Mouse (Mus musculus): ENCODE data around the gene Actl6a. TPM values are rescaled to one million over a fixed set of nuclear protein-coding genes. Genes with fewer than 3 reads are reported as not detected.
"Not testable (repeated sequence)": the region's sequence is repeated elsewhere in the genome, so short reads cannot be mapped to it uniquely, and the experiment has no call there.

Actl6a gene
- total RNA-seq, 2 experiments from 2014 or later = 19.2 to 20.4 TPM

- DNase-seq (ENCODE audit: low spot score in 2 of 2) = no peak
- H3K4me3 ChIP-seq = no peak overlapping the region
- no peak overlapping the region for H3K27ac ChIP-seq
- TF ChIP-seq CTCF (conservative IDR thresholded peaks at IDR 0.05) = no peak
Observed at GRCm38 (mm10) chr3:32738549-32738948, 32.5 kb downstream of the Actl6a start.

- TF ChIP-seq CTCF (conservative IDR thresholded peaks at IDR 0.05) = no peak
- DNase-seq (ENCODE audit: low spot score in 2 of 2) = no peak
Observed at GRCm38 (mm10) chr3:32742276-32742780, 36.2 kb downstream of the Actl6a start.

GRCm38 (mm10) chr3:32745001-32745400, 38.9 kb downstream of the Actl6a start:
- no peak overlapping the region for H3K27ac ChIP-seq
- TF ChIP-seq CTCF (conservative IDR thresholded peaks at IDR 0.05) = no peak

More at GRCm38 (mm10) chr3:32742276-32742780, 36.2 kb downstream of the Actl6a start:
- Histone ChIP-seq H3K27ac (no peak overlapping the region), H3K4me3 (no peak overlapping the region)

GRCm38 (mm10) chr3:32745426-32745825, 39.3 kb downstream of the Actl6a start:
- not testable (repeated sequence) for H3K4me3 ChIP-seq; H3K27ac ChIP-seq; DNase-seq (ENCODE audit: low spot score in 2 of 2)

More at GRCm38 (mm10) chr3:32745001-32745400, 38.9 kb downstream of the Actl6a start:
- DNase-seq (ENCODE audit: low spot score in 2 of 2) = no peak
- no peak overlapping the region for H3K4me3 ChIP-seq

GRCm38 (mm10) chr3:32748384-32748783, 42.3 kb downstream of the Actl6a start:
- DNase-seq (ENCODE audit: low spot score in 2 of 2) = no peak
- no peak overlapping the region for H3K4me3 ChIP-seq
- TF ChIP-seq CTCF (conservative IDR thresholded peaks at IDR 0.05) = no peak
- H3K27ac ChIP-seq = no peak overlapping the region

GRCm38 (mm10) chr3:32749820-32750579, 43.9 kb downstream of the Actl6a start:
- TF ChIP-seq CTCF (conservative IDR thresholded peaks at IDR 0.05) = no peak
- H3K27ac ChIP-seq = no peak overlapping the region

GRCm38 (mm10) chr3:32754384-32754915, 48.4 kb downstream of the Actl6a start:
- no peak for DNase-seq (ENCODE audit: low spot score in 2 of 2)
- Histone ChIP-seq H3K27ac (no peak overlapping the region), H3K4me3 (no peak overlapping the region)
- no peak for TF ChIP-seq CTCF (conservative IDR thresholded peaks at IDR 0.05)

More at GRCm38 (mm10) chr3:32749820-32750579, 43.9 kb downstream of the Actl6a start:
- no peak for DNase-seq (ENCODE audit: low spot score in 2 of 2)
- H3K4me3 ChIP-seq = no peak overlapping the region

GRCm38 (mm10) chr3:32759212-32759611, 53.1 kb downstream of the Actl6a start:
- DNase-seq (ENCODE audit: low spot score in 2 of 2) = no peak
- TF ChIP-seq CTCF (conservative IDR thresholded peaks at IDR 0.05) = no peak
- H3K4me3 ChIP-seq = no peak overlapping the region
- H3K27ac ChIP-seq = no peak overlapping the region

- Histone ChIP-seq H3K27ac (no peak overlapping the region), H3K4me3 (no peak overlapping the region)
- no peak for DNase-seq (ENCODE audit: low spot score in 2 of 2)
- TF ChIP-seq CTCF (conservative IDR thresholded peaks at IDR 0.05) = no peak
Observed at GRCm38 (mm10) chr3:32762962-32763361, 56.9 kb downstream of the Actl6a start.

GRCm38 (mm10) chr3:32763902-32764301, 57.8 kb downstream of the Actl6a start:
- no peak for TF ChIP-seq CTCF (conservative IDR thresholded peaks at IDR 0.05)
- Histone ChIP-seq H3K4me3 (no peak overlapping the region), H3K27ac (no peak overlapping the region)
- no peak for DNase-seq (ENCODE audit: low spot score in 2 of 2)

- no peak for DNase-seq (ENCODE audit: low spot score in 2 of 2)
- Histone ChIP-seq H3K27ac (no peak overlapping the region), H3K4me3 (no peak overlapping the region)
- no peak for TF ChIP-seq CTCF (conservative IDR thresholded peaks at IDR 0.05)
Observed at GRCm38 (mm10) chr3:32770781-32771180, 64.7 kb downstream of the Actl6a start.

Other genes with a start within 250 kb of the Actl6a start
- 1 to 10 TPM in 1 of 2 experiments, not detected in 1; 1.0 TPM for gene Kcnmb3, start 214.1 kb upstream of the Actl6a start, total RNA-seq (2021)
- 10 to 100 TPM; 31.7 to 36.1 TPM for gene Zfp639, start 196.0 kb upstream of the Actl6a start, total RNA-seq (2021)
- gene Mfn1, start 176.8 kb upstream of the Actl6a start, total RNA-seq (2021) = 100 to 1,000 TPM in 1 of 2 experiments, 10 to 100 TPM in 1; 95.2 to 103 TPM
- 10 to 100 TPM; 12.4 to 18.6 TPM for gene Gnb4, start 89.7 kb upstream of the Actl6a start, total RNA-seq (2021)
- 100 to 1,000 TPM; 192 to 210 TPM for gene Ndufb5, start 30.7 kb downstream of the Actl6a start, total RNA-seq (2021)
- 10 to 100 TPM; 19.7 to 20.1 TPM for gene Mrpl47, start 31.3 kb downstream of the Actl6a start, total RNA-seq (2021)
- 10 to 100 TPM; 19.5 to 20.9 TPM for gene Usp13, start 111.2 kb downstream of the Actl6a start, total RNA-seq (2021)